Mouse (Mus musculus) kidney, adult 2 months (tissue): ENCODE results near the gene Man2a1. TPM values are rescaled to one million over a fixed set of nuclear protein-coding genes. Genes with fewer than 3 reads are reported as not detected.
"Not testable (repeated sequence)": the region's sequence is repeated elsewhere in the genome, so short reads cannot be mapped to it uniquely, and the experiment has no call there.

ENCODE experiments used
- DNase-seq: peaks from one replicate; pipeline ENCODE4 v3.0.0; 2021
- H3K27ac ChIP-seq: fragments of 200-500 bp; 2 replicates; pipeline ENCODE4 v1.5.1; 2012; ENCODE audit warnings: low read depth, low read length, control low read depth, inconsistent platforms; ENCODE audit not compliant: insufficient read depth
- H3K27me3 ChIP-seq: fragments of 200-500 bp; replicated peaks from 2 replicates; pipeline ENCODE4 v1.6.1; 2012; ENCODE audit warnings: mild to moderate bottlenecking, moderate library complexity, low read length, inconsistent platforms; ENCODE audit not compliant: control insufficient read depth, insufficient read depth
- H3K36me3 ChIP-seq: fragments of 200-500 bp; 2 replicates; pipeline ENCODE4 v1.6.1; 2012; ENCODE audit warnings: mild to moderate bottlenecking, moderate library complexity, low read length, inconsistent platforms; ENCODE audit not compliant: control insufficient read depth, insufficient read depth
- H3K4me1 ChIP-seq: fragments of 200-500 bp; 2 replicates; pipeline ENCODE4 v1.6.1; 2011; ENCODE audit warnings: low read length; ENCODE audit not compliant: control insufficient read depth, insufficient read depth
- H3K4me3 ChIP-seq: fragments of 200-500 bp; 2 replicates; pipeline ENCODE4 v1.5.1; 2011; ENCODE audit warnings: mild to moderate bottlenecking, low read depth, low read length, control low read depth; ENCODE audit not compliant: insufficient read depth
- CTCF ChIP-seq: fragments of 200-500 bp; conservative IDR thresholded peaks from 2 replicates; pipeline ENCODE4 v1.5.1; 2011; ENCODE audit warnings: low read depth, mild to moderate bottlenecking, control low read depth, low read length, moderate library complexity, mixed read lengths; ENCODE audit not compliant: insufficient read depth, insufficient read length
- POLR2A ChIP-seq: fragments of 200-500 bp; IDR thresholded peaks from one replicate; pipeline ENCODE4 v1.6.1; 2011; ENCODE audit warnings: low read depth, low read length, control low read depth
- WGBS: fragments of 180-500 bp; shearing (Covaris S2); methylation state at CpG from one replicate; pipeline ENCODE4 v1.1.7; 2018; 5-methylcytosine and 5-hydroxymethylcytosine counted together
- polyA plus RNA-seq: library from polyadenylated mRNA; depleted of rRNA; stranded (reverse); fragments of >200 nt; gene quantifications from 2 replicates; pipeline ENCODE4 v1.2.3, GENCODE M21; 2012

Gene Man2a1
- polyA plus RNA-seq, 1 experiment = 27.3 TPM

DNA sequence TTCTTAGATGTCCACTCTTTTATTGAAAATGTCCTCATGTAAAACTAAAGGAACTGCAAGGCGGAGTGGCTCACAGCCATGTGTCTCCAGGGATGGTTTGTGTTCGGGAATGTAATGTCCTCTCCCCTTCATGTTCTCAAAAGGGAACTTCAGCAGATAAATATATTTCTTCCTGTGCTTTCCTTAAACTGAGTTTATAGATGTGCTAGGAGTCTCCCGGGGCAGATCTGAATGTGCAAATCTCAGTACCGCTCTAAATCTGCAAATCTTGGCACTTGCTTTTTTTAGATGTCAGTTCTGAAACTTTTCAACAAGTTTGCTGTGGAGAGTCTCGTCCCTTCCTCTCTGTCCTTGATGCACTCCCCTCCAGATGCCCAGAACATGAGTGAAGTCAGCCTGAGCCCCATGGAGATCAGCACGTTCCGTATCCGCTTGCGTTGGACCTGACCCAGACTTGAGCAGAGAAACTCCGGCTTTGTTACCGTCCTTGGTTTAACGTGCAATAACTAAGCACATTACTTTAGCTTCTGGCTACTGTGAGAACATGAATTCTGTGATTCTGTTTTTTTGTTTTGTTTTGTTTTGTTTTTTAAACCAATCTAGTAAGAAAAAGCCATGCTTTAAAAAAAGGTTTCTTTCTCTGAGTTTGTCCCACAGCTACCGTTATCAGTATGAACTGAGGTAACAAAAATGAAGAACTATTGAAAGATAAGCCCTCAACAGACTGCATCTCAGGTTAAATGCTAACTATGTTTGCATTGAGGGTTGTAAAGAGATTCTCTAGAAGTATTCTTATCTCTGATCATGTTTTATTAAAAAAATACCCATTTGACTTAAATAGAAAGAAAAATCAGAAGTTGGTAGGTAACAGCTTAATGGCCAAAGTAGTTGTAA, 151.8 kb downstream of the Man2a1 start:
- no peak for TF ChIP-seq POLR2A
- no peak for TF ChIP-seq CTCF
- Histone ChIP-seq H3K4me1 (no peaks in the 10 kb centered on the region), H3K27ac (no peak overlapping the region), H3K4me3 (no peak overlapping the region), H3K36me3 (no peaks in the 10 kb centered on the region; the same call in 1 of the 2 replicates), H3K27me3 (no peaks in the 10 kb centered on the region)
- peak; percentile 25 for DNase-seq
- WGBS = 81% methylated on average over 13 of the region's 13 CpGs

DNA sequence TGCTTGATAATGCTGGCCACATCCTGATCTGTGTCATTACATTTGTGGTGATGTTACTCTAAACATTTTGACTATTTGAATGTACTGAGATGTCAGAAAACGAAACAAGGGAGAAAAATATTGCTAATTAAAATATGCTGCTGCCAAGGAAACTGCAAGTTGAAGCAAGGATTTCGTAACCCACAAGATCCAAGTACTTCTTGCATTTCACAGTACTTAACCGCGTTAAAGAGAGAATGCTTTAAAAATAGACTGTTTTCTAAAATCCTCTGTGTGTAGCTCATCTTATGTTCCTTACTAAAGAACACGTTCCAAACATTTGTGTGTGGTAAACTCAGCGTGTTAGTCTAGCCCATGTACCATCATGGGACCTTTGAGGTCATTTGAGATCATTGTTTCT, 153.0 kb downstream of the Man2a1 start:
- Histone ChIP-seq H3K4me1 (no peaks in the 10 kb centered on the region), H3K27me3 (no peaks in the 10 kb centered on the region), H3K36me3 (no peaks in the 10 kb centered on the region; the same call in 1 of the 2 replicates), H3K4me3 (no peak overlapping the region), H3K27ac (no peak overlapping the region)
- WGBS = 87% methylated on average over 6 of the region's 6 CpGs
- TF ChIP-seq POLR2A (no peak), CTCF (no peak)
- no peak for DNase-seq

DNA sequence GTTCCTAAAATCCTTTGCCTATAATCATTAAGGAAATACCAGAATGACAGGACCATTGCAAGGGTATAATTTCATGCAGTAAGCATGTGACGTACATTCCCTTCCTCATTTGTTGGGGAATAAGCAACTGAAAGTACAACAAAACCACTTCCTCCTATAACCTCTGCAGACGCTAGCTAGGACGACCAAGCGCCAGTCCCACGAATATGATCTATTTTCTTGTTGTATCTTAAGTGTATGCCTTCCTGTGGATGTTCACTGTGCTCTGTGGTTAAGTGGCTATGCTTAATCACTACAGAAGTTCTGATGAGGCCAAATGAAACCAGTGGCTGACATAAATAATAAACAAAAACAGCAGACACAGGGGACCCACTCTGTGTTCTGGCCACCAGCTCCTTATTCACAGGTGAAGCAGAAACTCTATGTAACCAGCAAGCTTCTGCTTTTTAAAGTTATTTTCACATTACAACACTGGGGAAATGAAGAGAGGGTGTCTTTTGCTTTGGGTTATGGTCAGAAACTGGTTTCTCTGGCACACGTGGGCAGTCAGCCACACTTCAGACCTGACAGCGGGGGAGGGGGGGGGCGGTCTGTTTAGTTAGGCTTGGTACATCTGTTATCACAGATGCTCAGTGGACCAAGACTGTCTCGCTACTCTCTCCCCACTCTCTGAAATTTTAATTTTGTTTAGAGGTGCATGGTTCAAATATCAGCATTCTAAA, 153.8 kb downstream of the Man2a1 start:
- peak; percentile 28 for DNase-seq
- no peak overlapping the region for H3K4me3 ChIP-seq
- no peaks in the 10 kb centered on the region for H3K4me1 ChIP-seq
- no peak for TF ChIP-seq CTCF
- TF ChIP-seq POLR2A = no peak
- no peaks in the 10 kb centered on the region for H3K27me3 ChIP-seq
- no peaks in the 10 kb centered on the region; the same call in 1 of the 2 replicates for H3K36me3 ChIP-seq
- WGBS = 70% methylated on average over 9 of the region's 9 CpGs
- H3K27ac ChIP-seq = no peak overlapping the region

DNA sequence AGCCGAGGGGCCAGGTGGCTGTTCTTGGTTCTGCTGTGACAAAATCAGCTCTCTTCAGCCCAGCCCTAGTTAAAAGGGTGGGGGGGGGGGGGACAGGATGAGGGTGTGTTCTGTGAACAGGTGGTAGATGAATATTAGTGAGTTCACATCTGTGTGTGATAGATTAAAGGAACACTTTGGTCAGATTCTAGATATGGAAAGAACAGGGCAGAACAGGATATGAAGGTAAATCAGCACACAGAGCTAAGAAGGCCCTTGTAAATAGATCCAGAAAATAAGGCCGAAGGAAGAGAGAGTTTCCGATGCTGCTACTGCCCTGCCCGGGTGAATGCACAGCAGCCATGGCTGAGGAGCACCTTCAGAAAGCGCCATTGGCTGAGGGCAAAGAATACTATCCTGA, 154.7 kb downstream of the Man2a1 start:
- Histone ChIP-seq H3K27me3 (no peaks in the 10 kb centered on the region), H3K27ac (no peak overlapping the region), H3K4me3 (no peak overlapping the region), H3K4me1 (peaks cover 7% of the 10 kb centered on the region), H3K36me3 (no peaks in the 10 kb centered on the region; the same call in 1 of the 2 replicates)
- TF ChIP-seq POLR2A (no peak), CTCF (no peak)
- WGBS = 81% methylated on average over 5 of the region's 5 CpGs
- DNase-seq = no peak

DNA sequence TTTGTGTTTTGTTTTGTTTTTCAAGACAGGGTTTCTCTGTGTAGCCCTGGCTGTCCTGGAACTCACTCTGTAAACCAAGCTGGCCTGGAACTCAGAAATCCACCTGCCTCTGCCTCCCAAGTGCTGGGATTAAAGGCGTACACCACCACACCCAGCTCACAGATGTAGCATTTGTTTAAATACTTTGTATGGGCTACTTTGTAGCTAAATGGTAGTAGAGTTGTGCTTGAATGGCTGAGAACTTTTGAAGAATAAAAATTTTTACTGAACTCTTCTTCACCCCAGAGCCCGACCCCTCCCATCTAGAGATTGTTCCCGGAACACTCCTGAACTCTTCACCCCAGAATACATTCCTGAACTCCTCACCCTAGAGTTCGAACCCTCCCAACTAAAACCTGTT, 162.1 kb downstream of the Man2a1 start:
- H3K27ac ChIP-seq, DNase-seq, H3K27me3 ChIP-seq, H3K4me3 ChIP-seq, H3K4me1 ChIP-seq, H3K36me3 ChIP-seq: not testable (repeated sequence)
- WGBS = 57% methylated on average over 4 of the region's 4 CpGs

DNA sequence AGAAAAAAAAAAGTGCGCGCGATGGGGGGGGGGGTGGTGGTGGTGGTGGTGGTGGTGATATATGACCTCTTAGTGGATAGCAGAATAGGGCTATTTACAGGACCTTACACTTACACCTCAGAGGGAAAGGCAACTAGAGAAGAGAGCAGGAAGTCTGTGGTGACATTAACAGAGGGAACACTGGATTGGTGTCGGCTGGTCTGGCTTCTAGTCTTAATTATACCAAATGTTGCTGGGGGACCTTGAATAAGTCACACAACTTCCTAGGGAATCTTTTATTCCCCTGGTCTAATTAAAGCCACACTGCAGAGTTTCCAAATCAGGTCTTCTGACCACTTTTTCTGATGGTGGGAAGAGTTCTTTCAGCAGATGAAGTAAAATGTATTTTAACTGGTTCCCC, 163.0 kb downstream of the Man2a1 start:
- no peak overlapping the region for H3K27ac ChIP-seq
- H3K27me3 ChIP-seq = no peaks in the 10 kb centered on the region
- peaks cover 7% of the 10 kb centered on the region for H3K4me1 ChIP-seq
- H3K4me3 ChIP-seq = no peak overlapping the region
- no peaks in the 10 kb centered on the region for H3K36me3 ChIP-seq
- no peak for DNase-seq
- 90% methylated on average over 4 of the region's 4 CpGs for WGBS
- TF ChIP-seq CTCF (no peak), POLR2A (no peak)
